Mouse (Mus musculus) heart, adult 2 months (tissue): ENCODE measurements around the gene Idua.

Experiments used
- CTCF ChIP-seq: fragments of 200-600 bp; IDR thresholded peaks from 2 replicates; pipeline ENCODE4 v1.8.1; 2022; ENCODE audit warnings: antibody characterized with exemption, mild to moderate bottlenecking, moderate library complexity
- EP300 ChIP-seq: fragments of 200-500 bp; IDR thresholded peaks from 2 replicates; pipeline ENCODE4 v1.6.1; 2011; ENCODE audit warnings: low read depth, low read length, control low read depth; ENCODE audit not compliant: insufficient read depth
- POLR2A ChIP-seq: fragments of 200-500 bp; IDR thresholded peaks from 2 replicates; pipeline ENCODE4 v1.6.1; 2011; ENCODE audit warnings: mild to moderate bottlenecking, low read depth, low read length, control low read depth; ENCODE audit not compliant: insufficient read depth

DNA sequence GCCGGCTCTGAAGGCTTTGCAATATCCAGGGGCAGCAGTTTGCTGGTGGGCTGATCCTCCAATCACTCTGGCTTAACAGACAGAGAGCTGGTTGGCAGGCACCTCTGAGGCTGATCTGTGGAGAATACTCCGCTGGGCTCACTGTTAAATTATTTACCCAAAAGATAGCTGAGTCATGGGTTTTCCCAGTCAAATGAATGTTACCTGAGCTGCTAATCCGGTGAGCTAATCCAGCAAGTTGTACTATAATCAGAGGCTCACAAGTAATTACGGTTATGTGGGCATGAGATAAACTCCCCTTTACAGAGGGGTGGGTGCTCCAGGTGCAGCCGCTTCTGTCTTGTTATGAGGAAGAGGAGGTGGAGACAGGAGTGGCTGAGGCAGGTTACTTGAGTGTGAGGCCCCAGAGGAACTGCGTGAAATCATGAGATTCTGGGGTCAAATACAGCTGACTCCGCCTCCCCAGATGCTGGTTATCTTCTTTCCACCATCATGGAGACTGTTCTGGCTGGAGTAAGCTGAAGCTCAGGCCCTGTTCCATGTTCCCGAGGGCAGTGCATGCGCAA lies 15.2 kb downstream of the Idua start, which contains the start of gene Slc26a1:
- TF ChIP-seq POLR2A: no peak
- TF ChIP-seq CTCF: no peak
- no peak for TF ChIP-seq EP300
